Mouse (Mus musculus) intestine, embryonic 15.5 days (tissue): ENCODE measurements around the gene Mboat7. TPM values are rescaled to one million over a fixed set of nuclear protein-coding genes. Genes with fewer than 3 reads are reported as not detected.
A peak's percentile ranks its signal among the peaks of the same experiment; 100 is the strongest.
"Not testable (repeated sequence)": the region's sequence is repeated elsewhere in the genome, so short reads cannot be mapped to it uniquely, and the experiment has no call there.

Experiments
- ATAC-seq: fragments of 200-750 bp; cut with Nextera tagmentation; 2 replicates; pipeline ENCODE4 v1.8.0; 2017; ENCODE audit warnings: moderate TSS enrichment, moderate library complexity
- H3K27ac ChIP-seq: fragments of 300-500 bp; sonication (generic); 2 replicates; pipeline ENCODE4 v1.5.1; 2015; ENCODE audit warnings: mild to moderate bottlenecking, inconsistent platforms
- H3K27me3 ChIP-seq: fragments of 300-500 bp; sonication (generic); replicated peaks from 2 replicates; pipeline ENCODE4 v1.6.1; 2015; ENCODE audit warnings: inconsistent platforms
- H3K36me3 ChIP-seq: fragments of 300-500 bp; sonication (generic); 2 replicates; pipeline ENCODE4 v1.6.1; 2015; ENCODE audit warnings: inconsistent platforms
- H3K4me1 ChIP-seq: fragments of 300-500 bp; sonication (generic); replicated peaks from 2 replicates; pipeline ENCODE4 v1.6.1; 2015; ENCODE audit warnings: inconsistent platforms
- H3K4me2 ChIP-seq: fragments of 300-500 bp; sonication (generic); replicated peaks from 2 replicates; pipeline ENCODE4 v1.6.1; 2015; ENCODE audit warnings: mild to moderate bottlenecking, inconsistent platforms
- H3K4me3 ChIP-seq: fragments of 300-500 bp; sonication (generic); replicated peaks from 2 replicates; pipeline ENCODE4 v1.5.1; 2015; ENCODE audit warnings: inconsistent platforms
- H3K9ac ChIP-seq: fragments of 300-500 bp; sonication (generic); 2 replicates; pipeline ENCODE4 v1.6.1; 2015; ENCODE audit warnings: inconsistent platforms
- H3K9me3 ChIP-seq: fragments of 300-500 bp; sonication (generic); 2 replicates; pipeline ENCODE4 v1.6.1; 2016; ENCODE audit warnings: inconsistent platforms
- WGBS: fragments of 180-500 bp; shearing (Covaris S2); methylation state at CpG from one replicate; pipeline ENCODE4 v1.1.7; 2015; 5-methylcytosine and 5-hydroxymethylcytosine counted together
- polyA plus RNA-seq: library from polyadenylated mRNA; unstranded; fragments of >200 nt; fragmentation: Nextera tagmentation; extraction: Ambion mirVana; gene quantifications from 2 replicates; pipeline ENCODE4 v1.2.1, GENCODE M21; 2015

Gene Mboat7
- polyA plus RNA-seq, 1 experiment from 2014 or later, result 55.3 TPM

- peaks cover 9% of the 10 kb centered on the region for H3K4me1 ChIP-seq
- H3K9me3 ChIP-seq, result no peaks in the 10 kb centered on the region
- peak overlapping the region; percentile 52 for H3K4me2 ChIP-seq
- H3K9ac ChIP-seq, result peak overlapping the region; percentile 72
- H3K27ac ChIP-seq, result no peak overlapping the region
- WGBS, result 19% methylated on average over 6 of the region's 6 CpGs
- H3K27me3 ChIP-seq, result no peaks in the 10 kb centered on the region
- peaks cover 13% of the 10 kb centered on the region for H3K36me3 ChIP-seq
- no peak for ATAC-seq
- peak overlapping the region; percentile 69 for H3K4me3 ChIP-seq
Measured at GRCm38 (mm10) chr7:3705911-3706310, 12.6 kb upstream of the Mboat7 start.

DNA sequence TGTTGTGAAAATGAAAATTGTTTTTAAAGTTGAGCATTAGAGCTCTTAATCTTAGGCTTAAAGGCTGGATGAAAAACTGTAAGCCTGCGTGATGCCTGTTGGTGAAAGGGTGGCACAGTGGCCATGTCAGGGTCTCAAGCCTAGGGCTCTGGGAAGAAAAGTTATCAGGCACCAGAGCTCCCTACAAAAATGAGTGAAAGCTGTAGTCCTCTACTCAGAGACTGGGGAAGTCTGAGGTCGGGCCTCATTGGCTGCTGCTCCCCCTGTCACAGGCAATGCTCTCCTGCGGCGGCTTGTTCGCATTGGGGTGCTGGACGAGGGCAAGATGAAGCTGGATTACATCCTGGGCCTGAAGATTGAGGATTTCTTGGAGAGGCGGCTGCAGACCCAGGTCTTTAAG is 12.1 kb upstream of the Mboat7 start:
- Histone ChIP-seq H3K36me3 (peaks cover 13% of the 10 kb centered on the region), H3K4me3 (peak overlapping the region; percentile 69), H3K4me2 (peak overlapping the region; percentile 52), H3K9ac (peak overlapping the region; percentile 72)
- not testable (repeated sequence) for H3K4me1 ChIP-seq, H3K9me3 ChIP-seq, ATAC-seq, H3K27ac ChIP-seq, H3K27me3 ChIP-seq
- 6% methylated on average over 7 of the region's 7 CpGs for WGBS

DNA sequence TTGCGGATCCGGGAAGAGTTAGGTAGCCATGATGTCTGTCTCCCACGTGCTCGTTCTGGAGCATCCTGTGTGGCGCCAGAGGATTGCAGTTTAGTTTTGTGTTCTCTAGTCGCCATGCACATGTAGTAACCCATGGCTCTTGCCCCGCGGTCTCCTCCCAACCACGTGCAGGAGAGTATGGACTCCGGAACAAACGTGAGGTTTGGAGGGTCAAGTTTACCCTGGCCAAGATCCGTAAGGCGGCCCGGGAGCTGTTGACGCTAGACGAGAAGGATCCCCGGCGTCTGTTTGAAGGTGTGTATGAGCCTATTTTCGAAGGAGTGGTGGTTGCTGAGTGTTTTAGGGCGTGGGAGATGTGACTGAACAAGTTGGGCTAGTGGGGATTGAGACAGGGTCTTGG is 11.2 kb upstream of the Mboat7 start:
- H3K9me3 ChIP-seq, result no peaks in the 10 kb centered on the region
- H3K9ac ChIP-seq, result peak overlapping the region; percentile 72
- peaks cover 9% of the 10 kb centered on the region for H3K4me1 ChIP-seq
- H3K4me2 ChIP-seq, result peak overlapping the region; percentile 52
- 3% methylated on average over 20 of the region's 20 CpGs for WGBS
- peaks cover 13% of the 10 kb centered on the region for H3K36me3 ChIP-seq
- peak overlapping the region; percentile 91 for H3K27ac ChIP-seq
- no peaks in the 10 kb centered on the region for H3K27me3 ChIP-seq
- ATAC-seq, result no peak; the same call in 1 of the 2 replicates
- H3K4me3 ChIP-seq, result peak overlapping the region; percentile 69

DNA sequence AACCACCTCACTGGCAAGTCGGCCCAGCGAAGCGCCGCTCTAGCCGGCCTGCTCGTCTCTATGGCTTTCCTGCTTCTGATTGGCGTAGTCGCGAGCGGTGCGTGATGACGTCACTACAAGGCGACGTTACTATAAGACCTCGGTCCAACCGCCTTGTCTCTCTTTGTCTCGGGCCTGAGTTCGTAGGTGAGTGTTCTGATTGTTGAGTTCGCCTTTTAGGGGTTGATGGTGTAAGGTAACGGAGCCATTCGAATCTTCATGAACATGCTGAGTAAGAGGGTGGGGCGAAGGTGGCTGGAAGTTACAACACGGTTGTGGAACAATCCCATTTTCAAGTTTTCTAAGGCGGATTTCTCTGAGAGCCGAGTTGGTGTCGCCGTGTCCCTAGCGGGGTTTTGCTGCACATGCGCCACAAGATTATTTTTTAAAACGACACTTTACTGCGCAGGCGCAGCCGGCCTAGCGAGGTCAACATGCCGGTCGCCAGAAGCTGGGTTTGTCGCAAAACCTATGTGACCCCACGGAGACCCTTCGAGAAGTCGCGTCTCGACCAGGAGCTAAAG is 10.6 kb upstream of the Mboat7 start, which contains the start of gene Rps9:
Rps9 (plus strand) TSS at position 115 of the 563 bp plus-strand sequence.
- Histone ChIP-seq H3K27me3 (no peaks in the 10 kb centered on the region), H3K9me3 (no peaks in the 10 kb centered on the region), H3K4me2 (peak within 1 kb of the TSS; percentile 52), H3K36me3 (peaks cover 13% of the 10 kb centered on the region), H3K4me3 (peak within 1 kb of the TSS; percentile 69), H3K9ac (peak within 1 kb of the TSS; percentile 72), H3K27ac (peak within 1 kb of the TSS; percentile 91), H3K4me1 (peaks cover 9% of the 10 kb centered on the region)
- peak; percentile 94 for ATAC-seq
- WGBS, result under 1% methylated on average over 42 of the region's 42 CpGs

DNA sequence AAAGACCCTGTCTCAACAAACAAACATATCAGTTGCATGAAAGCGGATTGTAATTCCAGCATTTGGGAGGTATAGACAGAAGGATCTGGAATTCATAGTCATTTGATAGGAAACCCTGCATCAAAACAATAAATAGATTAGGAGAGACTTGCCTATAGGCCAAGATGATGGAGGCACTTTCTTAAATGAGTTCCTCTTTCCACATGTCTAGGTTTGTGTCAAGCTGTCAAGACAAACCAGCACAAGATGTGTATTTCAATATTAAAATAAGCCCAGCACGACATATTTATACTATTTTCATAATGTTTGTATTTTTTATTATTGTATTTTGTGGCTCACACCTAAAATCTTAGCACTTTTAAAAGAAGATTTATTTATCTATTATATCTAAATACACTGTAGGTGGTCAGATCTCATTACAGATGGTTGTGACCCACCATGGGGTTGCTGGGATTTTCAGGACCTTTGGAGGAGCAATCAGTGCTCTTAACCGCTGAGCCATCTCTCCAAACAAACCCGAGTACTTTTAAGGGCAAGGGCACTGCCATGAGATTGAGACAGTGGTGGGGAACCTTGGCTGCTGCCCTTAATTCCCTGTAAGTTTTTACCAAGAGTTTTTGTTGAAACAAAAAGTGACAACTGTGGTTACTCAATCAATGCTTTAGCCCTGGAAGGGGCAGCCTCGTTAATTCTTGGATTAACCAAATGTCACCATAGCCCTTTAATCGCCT is 10.0 kb upstream of the Mboat7 start:
- Histone ChIP-seq H3K27me3 (no peaks in the 10 kb centered on the region), H3K9me3 (no peaks in the 10 kb centered on the region), H3K4me3 (peak overlapping the region; percentile 69), H3K4me1 (peaks cover 9% of the 10 kb centered on the region), H3K4me2 (peak overlapping the region; percentile 52), H3K27ac (peak overlapping the region; percentile 91), H3K9ac (peak overlapping the region; percentile 45), H3K36me3 (peaks cover 13% of the 10 kb centered on the region)
- ATAC-seq, result peak; percentile 50
- 20% methylated on average over 6 of the region's 6 CpGs for WGBS

- WGBS, result 90% methylated on average over 6 of the region's 6 CpGs
- Histone ChIP-seq H3K9ac (no peak overlapping the region), H3K27me3 (no peaks in the 10 kb centered on the region), H3K36me3 (0 out of 2 replicates have a peak, but pooled peaks cover 3% of the 10 kb centered on the region), H3K9me3 (no peaks in the 10 kb centered on the region), H3K27ac (no peak overlapping the region), H3K4me2 (no peak overlapping the region), H3K4me3 (no peak overlapping the region), H3K4me1 (peaks cover 8% of the 10 kb centered on the region; the same call in 1 of the 2 replicates)
- no peak for ATAC-seq
Measured at GRCm38 (mm10) chr7:3698471-3698870, 5.1 kb upstream of the Mboat7 start.

DNA sequence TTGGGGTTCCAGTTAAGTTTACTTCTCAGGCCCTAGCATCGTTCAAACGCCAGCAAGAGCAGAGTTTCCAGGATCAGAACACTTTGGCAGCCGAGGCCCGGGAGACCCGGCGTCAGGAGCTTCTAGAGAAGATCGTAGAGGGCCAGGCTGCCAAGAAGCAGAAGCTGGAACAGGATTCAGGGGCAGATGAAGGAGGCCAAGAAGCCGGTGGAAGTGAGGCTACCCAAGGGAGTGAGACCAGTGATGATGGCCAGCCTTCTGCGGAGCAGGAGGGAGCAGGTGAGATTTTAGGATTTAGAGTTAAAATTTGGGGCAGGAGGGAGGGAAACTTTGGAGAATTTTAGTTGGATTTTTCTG is 1.6 kb upstream of the Mboat7 start:
- H3K36me3 ChIP-seq, H3K9me3 ChIP-seq, ATAC-seq, H3K27me3 ChIP-seq: not testable (repeated sequence)
- 3% methylated on average over 9 of the region's 9 CpGs for WGBS
- Histone ChIP-seq H3K4me2 (peak overlapping the region; percentile 88), H3K27ac (peak overlapping the region; percentile 97), H3K4me3 (peak overlapping the region; percentile 67), H3K4me1 (peaks cover 21% of the 10 kb centered on the region), H3K9ac (peak overlapping the region; percentile 89)

DNA sequence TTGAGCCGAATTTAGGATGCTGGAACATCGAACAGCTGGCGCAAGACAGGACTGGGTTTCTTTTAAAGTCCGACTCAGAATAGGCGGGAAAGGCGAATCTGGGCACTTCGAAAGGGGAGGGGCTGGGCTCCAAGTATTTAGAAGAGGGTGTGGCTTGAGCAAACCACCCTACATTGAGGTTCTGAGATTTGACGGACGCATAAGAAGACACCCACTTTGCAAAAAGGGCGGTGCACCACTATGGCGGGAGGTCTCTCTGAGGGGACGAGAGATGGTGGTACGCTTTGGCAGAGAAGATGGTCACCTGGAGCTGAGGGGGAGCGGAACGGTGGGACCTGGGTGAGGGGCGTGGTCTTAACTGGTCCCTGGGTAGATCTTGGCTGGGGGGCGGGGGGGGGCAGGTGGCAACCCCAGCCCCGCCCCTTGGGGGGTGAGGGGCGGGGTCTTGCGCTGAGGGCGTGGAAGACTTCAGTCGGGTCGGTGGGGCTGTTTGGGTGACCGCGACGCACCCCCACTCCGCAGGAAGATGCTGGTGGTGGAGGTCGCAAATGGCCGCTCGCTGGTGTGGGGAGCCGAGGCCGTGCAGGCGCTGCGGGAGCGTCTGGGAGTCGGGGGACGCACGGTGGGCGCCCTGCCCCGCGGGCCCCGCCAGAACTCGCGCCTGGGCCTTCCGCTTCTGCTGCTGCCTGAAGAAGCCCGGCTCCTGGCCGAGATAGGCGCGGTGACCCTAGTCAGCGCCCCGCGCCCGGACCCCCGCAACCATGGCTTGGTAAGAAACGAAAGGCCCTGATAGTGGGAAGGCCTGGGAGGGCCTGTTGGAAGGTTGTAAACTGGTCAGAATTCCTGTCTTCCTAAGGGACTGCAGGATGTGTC is 989 bp upstream of the Mboat7 start:
- peak overlapping the region; percentile 97 for H3K27ac ChIP-seq
- H3K36me3 ChIP-seq, result no peaks in the 10 kb centered on the region
- peaks cover 21% of the 10 kb centered on the region for H3K4me1 ChIP-seq
- no peaks in the 10 kb centered on the region for H3K27me3 ChIP-seq
- peak overlapping the region; percentile 88 for H3K4me2 ChIP-seq
- H3K9me3 ChIP-seq, result no peaks in the 10 kb centered on the region
- 1% methylated on average over 54 of the region's 55 CpGs for WGBS
- H3K4me3 ChIP-seq, result peak overlapping the region; percentile 67
- ATAC-seq, result peak; percentile 74
- peak overlapping the region; percentile 89 for H3K9ac ChIP-seq

DNA sequence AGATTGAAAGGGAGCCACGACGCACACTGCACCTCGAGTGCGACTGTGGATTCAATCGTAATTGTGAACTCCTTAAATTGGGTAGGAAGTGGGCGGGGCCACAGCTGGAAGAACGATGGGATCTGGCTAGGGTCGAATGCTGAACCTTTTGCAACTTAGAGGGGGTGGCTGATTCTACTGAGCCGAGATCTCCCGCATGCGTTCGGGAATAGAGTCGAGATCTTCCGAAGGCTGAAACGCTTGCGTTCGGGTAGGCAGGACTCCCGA is 419 bp upstream of the Mboat7 start:
- Histone ChIP-seq H3K27me3 (no peaks in the 10 kb centered on the region), H3K4me1 (peaks cover 21% of the 10 kb centered on the region), H3K27ac (peak overlapping the region; percentile 97), H3K4me2 (peak overlapping the region; percentile 88), H3K9ac (peak overlapping the region; percentile 89), H3K4me3 (peak overlapping the region; percentile 67), H3K36me3 (no peaks in the 10 kb centered on the region), H3K9me3 (no peaks in the 10 kb centered on the region)
- no peak for ATAC-seq
- under 1% methylated on average over 18 of the region's 18 CpGs for WGBS

GRCm38 (mm10) chr7:3692382-3692986 is 839 bp downstream of the Mboat7 start, which contains the start of gene Tsen34:
Gene Tsen34, plus strand, starts transcription at chr7:3692863.
- no peaks in the 10 kb centered on the region for H3K9me3 ChIP-seq
- under 1% methylated on average over 49 of the region's 49 CpGs for WGBS
- ATAC-seq, result no peak

GRCm38 (mm10) chr7:3691919-3692318 is 1.4 kb downstream of the Mboat7 start:
- 16% methylated on average over 3 of the region's 3 CpGs for WGBS
- H3K27ac ChIP-seq, result peak overlapping the region; percentile 97
- no peaks in the 10 kb centered on the region for H3K27me3 ChIP-seq
- ATAC-seq, result no peak
- H3K36me3 ChIP-seq, result no peaks in the 10 kb centered on the region
- H3K4me3 ChIP-seq, result peak overlapping the region; percentile 67
- H3K9me3 ChIP-seq, result no peaks in the 10 kb centered on the region
- peak overlapping the region; percentile 89 for H3K9ac ChIP-seq
- H3K4me1 ChIP-seq, result peaks cover 21% of the 10 kb centered on the region
- peak overlapping the region; percentile 88 for H3K4me2 ChIP-seq

More at GRCm38 (mm10) chr7:3692382-3692986, 839 bp downstream of the Mboat7 start, which contains the start of gene Tsen34:
- Histone ChIP-seq H3K4me3 (peak within 1 kb of the TSS; percentile 67), H3K9ac (peak within 1 kb of the TSS; percentile 89), H3K27me3 (no peaks in the 10 kb centered on the region), H3K27ac (peak within 1 kb of the TSS; percentile 97), H3K4me2 (peak within 1 kb of the TSS; percentile 88), H3K36me3 (no peaks in the 10 kb centered on the region), H3K4me1 (peaks cover 21% of the 10 kb centered on the region)
